Mouse (Mus musculus): ENCODE data around the gene U2surp.

U2surp gene

DNA sequence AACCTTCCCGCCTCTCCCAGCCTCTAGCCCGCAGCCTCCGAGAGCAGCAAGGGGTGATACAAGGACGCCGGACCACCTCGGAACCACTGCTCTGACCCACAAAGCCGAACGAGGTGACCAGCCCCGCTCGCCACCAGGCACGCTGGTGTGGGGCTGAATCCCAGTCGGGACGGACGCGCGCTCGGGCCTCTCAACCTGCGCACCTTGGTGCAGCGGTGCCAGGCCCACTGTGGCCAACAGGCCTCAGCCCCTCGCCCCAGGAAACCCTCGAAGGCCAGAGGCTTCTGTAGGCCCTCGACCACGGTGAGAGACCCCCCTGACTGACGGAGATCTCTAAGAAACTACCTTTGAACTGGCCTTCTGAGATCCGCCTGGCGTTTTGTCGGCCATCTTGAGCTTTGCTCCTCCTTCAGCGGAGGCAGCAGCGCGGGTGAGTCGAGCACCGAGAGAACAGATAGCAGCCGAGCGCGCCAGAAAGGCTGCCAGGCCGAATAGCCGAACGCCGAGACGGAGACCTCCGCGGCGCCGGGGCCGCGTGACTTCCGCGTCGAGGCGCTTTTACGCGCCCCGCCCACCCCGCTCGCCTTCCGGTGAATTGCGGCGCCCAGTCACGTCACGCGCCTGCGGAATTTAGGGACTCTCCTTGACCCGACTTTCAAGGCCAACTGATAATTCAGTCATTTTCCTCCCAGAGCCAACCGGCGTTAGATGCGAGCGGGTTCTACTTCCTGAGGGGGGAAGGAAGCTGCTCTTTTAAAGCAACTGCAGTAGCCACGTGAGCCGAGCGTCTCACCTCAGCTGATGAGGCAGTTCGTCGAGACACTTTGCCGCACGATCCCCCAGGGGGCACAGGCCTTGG lies at the start of gene U2surp:
Gene U2surp (minus strand): TSS at position 525 of the 859 bp plus-strand sequence.
- in situ Hi-C loops (cut with MseI, MboI): no loop called here

DNA sequence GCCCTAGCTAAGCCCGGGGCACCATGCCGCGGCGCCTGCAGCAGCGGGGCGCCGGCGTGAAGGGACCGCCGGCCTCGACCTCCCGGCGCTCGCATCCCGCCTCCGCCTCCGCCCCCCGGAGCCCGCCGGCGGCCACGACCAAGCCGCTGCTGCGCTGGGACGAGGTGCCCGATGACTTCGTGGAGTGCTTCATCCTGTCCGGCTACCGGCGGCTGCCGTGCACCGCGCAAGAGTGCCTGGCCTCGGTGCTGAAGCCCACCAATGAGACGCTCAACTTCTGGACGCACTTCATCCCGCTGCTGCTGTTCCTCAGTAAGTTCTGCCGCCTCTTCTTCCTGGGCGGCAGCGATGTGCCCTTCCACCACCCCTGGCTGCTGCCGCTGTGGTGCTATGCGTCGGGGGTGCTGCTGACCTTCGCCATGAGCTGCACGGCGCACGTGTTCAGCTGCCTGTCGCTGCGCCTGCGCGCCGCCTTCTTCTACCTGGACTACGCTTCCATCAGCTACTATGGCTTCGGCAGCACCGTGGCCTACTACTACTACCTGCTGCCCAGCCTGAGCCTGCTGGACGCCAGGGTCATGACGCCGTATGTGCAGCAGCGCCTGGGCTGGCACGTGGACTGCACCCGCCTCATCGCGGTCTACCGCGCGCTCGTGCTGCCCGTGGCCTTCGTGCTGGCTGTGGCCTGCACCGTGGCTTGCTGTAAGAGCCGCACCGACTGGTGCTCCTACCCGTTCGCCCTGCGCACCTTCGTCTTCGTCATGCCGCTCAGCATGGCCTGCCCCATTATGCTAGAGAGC lies 48.3 kb upstream of the U2surp start:
- in situ Hi-C loops (cut with MseI, MboI): no loop called here

GRCm38 (mm10) chr9:95559059-95559935 lies 47.5 kb upstream of the U2surp start, which contains the start of gene Paqr9:
Gene Paqr9, plus strand, starts transcription at chr9:95559657.
- in situ Hi-C loops (cut with MseI, MboI): no loop called here

- in situ Hi-C loops (cut with MseI, MboI): no loop called here
These were observed 46.9 kb upstream of the U2surp start for GRCm38 (mm10) chr9:95558726-95559058.

DNA sequence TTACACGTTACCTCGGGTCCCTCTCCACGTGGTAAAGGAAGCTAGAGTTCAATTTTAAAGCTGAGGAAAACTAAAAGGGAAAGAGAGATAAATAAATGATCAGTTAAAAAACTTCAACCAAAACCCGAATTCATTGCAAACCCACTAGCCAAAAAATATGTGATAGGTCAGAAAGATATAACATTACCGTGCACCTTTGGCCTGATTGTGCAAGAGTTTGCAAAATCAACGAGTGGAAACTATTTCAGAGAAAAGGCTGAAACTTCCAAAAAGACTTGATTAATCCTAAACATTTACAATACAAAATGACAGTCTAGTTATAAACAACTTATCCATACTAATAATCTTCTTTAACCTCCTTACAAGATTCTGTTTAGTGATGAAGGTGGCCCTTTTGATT lies 45.9 kb upstream of the U2surp start:
- in situ Hi-C loops (cut with MseI, MboI): no loop called here

DNA sequence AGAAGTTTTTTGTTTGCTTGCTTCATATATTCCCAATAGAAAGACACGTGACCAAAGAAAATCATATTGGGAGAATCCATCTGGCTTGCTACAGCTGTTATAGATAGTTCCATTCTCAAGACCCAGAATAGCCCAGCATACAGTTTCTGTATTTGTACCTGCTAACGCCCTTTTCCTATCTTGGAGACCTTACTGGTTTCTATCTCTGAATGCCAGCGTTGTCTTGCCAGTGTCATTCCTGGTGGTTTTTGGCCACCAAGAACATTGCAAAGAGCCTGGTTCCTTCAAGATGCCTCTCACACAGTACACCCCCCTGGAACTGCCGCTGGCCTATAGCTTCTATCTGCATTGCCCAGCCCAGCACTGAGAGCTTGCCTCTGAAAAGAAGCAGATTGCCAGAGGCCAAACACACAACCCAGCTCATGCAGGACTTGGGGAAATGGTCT lies 44.3 kb upstream of the U2surp start:
- in situ Hi-C loops (cut with MseI, MboI): no loop called here

GRCm38 (mm10) chr9:95555233-95555740 lies 43.5 kb upstream of the U2surp start:
- in situ Hi-C loops (cut with MseI, MboI): no loop called here

GRCm38 (mm10) chr9:95554231-95555221 lies 42.7 kb upstream of the U2surp start:
- in situ Hi-C loops (cut with MseI, MboI): no loop called here

- in situ Hi-C loops (cut with MseI, MboI): no loop called here
These were observed 40.4 kb upstream of the U2surp start for GRCm38 (mm10) chr9:95552175-95552705.

- in situ Hi-C loops (cut with MseI, MboI): no loop called here
These were observed 39.3 kb upstream of the U2surp start for GRCm38 (mm10) chr9:95550856-95551774.

DNA sequence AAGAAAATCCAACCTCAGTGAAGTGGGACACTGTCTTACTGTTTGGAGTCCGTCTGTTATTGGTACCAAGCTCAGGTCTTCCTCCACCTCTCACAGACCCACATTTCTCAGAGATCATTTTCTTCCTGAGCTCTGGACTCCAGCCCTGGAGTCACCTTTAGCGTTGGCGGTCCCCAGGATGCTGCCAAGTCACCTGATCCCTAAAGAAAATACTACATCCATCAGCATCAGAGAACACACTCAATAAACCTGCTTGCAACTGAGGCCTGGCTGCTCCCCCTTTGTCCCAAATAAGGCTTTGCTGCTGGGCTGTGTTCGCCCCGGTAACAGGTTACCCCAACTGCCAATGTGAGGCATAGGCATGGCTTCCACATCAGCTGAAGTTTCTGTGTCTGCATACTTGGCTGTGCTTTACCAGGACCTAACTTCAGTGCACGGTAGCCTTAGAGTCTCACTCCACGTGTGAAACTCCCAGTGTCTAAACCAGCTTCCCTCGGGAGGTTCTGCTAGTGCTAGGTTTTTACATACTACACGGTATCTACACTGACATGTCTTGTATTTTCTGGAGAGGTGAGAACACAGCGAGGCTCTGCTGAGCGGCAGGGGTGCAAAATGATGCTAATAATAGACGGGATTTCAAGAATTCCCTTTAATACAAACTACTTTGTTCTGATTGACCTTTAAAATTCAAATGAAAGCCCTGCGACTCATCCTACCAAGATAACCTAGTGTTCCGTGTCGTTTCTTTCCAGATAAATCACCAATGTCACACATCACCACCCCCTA lies 38.0 kb upstream of the U2surp start:
- in situ Hi-C loops (cut with MseI, MboI): loop anchor here in 1 of 2 experiments (10.0 kb wide), 1 partner anchor 145 kb away; no protein-coding TSS in a partner anchor

- in situ Hi-C loops (cut with MseI, MboI): loop anchor here in 1 of 2 experiments (10.0 kb wide), 1 partner anchor 148 kb away; no protein-coding TSS in a partner anchor
These were observed 34.9 kb upstream of the U2surp start for GRCm38 (mm10) chr9:95546679-95547078.

DNA sequence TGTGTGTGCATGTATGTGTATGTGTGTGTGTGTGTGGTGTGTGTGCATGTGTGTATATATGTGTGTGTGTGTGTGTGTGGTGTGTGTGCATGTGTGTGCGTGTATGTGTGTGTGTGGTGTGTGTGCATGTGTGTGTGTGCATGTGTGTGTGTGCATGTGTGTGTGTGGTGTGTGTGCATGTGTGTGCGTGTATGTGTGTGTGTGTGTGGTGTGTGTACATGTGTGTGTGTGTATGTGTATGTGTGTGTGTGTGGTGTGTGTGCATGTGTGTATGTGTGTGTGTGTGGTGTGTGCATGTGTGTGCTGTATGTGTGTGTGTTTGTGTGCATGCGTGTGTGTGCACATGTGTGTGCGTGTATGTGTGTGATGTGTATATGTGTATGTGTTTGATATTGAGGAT lies 32.8 kb upstream of the U2surp start:
- in situ Hi-C loops (cut with MseI, MboI): loop anchor here (5.0 to 10.0 kb wide), 2 partner anchors 148 to 150 kb away; no protein-coding TSS in a partner anchor

- in situ Hi-C loops (cut with MseI, MboI): loop anchor here (5.0 to 10.0 kb wide), 2 partner anchors 150 to 152 kb away; no protein-coding TSS in a partner anchor
These were observed 30.7 kb upstream of the U2surp start for GRCm38 (mm10) chr9:95542475-95542874.

GRCm38 (mm10) chr9:95541650-95542432 lies 30.0 kb upstream of the U2surp start:
- in situ Hi-C loops (cut with MseI, MboI): loop anchor here (5.0 to 10.0 kb wide), 2 partner anchors 150 to 153 kb away; no protein-coding TSS in a partner anchor

DNA sequence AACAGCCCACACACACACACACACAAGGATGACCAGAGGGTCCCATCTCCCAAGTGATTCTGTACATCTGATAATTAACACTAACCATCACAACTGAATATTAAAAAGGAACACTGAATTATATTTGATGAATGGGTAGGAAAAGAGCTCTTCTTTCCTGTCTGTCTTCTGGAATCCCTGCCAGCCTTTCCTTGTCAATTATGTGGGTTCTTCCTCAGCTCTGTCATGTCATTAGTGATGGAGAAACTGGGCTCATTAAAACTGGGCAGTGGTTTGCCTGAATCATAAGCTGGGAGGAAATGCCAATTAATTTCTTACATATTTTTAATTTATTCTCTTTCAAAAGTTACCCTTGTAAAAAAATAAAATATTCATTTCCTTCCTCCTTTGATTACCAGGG lies 29.4 kb upstream of the U2surp start:
- in situ Hi-C loops (cut with MseI, MboI): loop anchor here (5.0 to 10.0 kb wide), 2 partner anchors 151 to 154 kb away; no protein-coding TSS in a partner anchor

DNA sequence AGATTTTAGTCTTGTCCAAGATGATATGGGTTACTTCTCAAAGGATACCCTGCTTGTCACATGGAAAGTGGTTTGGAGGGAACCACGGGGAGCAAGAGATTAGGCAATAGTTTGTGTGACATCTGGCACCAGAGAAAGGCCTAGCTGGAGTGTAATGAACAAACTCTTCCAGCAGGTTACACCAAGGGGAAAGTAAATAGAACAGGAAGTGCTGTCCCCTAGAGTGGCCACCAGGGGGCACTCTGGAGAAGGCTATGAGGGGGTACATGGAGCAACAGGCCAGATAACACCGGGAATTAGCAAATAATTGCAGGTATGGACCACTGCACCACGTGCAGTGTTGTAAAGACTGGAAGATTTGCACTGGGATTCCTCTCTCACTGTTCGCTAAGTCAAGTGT lies 28.7 kb upstream of the U2surp start:
- in situ Hi-C loops (cut with MseI, MboI): loop anchor here (5.0 to 10.0 kb wide), 2 partner anchors 152 to 154 kb away; no protein-coding TSS in a partner anchor
